Mouse (Mus musculus): Measurements from ENCODE around the gene Vps53.

Vps53 gene

DNA sequence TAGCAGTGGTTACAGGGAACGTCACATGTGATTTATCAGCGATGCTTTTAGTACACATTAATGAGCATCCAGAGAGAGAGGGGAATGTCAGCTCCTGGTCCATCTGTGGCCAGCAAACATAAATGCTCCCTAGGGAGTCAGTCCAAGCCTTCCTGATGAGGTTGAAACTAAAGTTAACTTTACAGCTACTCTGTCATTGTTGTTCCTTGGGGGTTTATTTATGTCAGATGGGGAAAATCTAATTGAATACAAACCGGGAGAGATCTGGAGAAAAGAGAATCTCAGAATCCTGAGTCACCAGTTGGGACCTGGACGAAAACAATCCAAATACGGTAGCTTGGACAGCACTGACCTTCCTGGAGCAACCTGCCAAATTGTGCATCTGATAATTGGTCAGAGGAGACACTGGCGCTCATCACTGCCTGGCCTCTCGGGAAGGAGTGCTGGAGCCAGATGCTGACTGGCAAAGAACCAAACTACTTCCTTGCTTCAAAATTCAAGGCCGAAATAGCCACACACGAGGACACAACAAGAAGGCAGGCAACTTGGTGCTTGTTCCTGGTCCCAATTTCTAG, 113.8 kb downstream of the Vps53 start:
- in situ Hi-C loops (cut with MboI; ENCODE audit: unreplicated experiment in 2 of 2): no loop called here

DNA sequence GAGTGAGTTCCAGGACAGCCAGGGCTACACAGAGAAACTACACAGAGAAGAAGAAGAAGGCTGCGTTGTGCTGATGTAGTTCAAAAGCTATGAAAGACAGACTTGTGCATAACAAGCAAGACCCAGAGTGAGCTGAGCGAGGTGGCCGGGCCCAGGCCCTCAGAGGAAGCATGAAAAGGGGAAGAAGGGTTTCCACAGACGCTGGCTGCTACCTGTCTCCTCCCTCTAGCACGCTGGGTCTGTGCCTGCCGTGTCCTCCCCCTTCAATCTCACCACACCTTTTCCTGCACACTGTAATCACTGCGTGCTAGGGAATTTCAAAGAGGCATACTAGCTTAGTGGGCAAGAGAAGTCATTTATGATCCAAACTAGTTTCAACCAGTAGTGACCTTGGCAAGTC, 115.0 kb downstream of the Vps53 start:
- in situ Hi-C loops (cut with MboI; ENCODE audit: unreplicated experiment in 2 of 2): no loop called here

DNA sequence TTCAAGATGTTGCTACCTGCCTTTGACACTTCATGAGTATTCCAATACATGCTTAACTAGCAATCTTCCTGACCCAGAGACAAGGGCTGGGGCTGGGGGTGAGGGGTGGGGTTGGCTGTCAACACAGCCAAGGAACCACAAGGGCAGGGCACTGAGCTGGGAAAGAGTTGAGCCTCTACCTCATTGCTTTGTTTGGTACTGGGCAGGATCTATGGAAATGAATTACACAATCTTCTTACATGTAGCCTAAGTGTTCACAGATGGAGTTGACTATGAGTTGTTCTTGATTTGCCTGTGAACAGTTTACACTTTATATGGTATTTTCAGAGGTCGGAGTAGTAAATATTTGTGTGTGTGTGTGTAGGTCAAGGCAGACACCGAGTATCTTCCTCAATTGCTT, 118.5 kb downstream of the Vps53 start:
- in situ Hi-C loops (cut with MboI; ENCODE audit: unreplicated experiment in 2 of 2): no loop called here

DNA sequence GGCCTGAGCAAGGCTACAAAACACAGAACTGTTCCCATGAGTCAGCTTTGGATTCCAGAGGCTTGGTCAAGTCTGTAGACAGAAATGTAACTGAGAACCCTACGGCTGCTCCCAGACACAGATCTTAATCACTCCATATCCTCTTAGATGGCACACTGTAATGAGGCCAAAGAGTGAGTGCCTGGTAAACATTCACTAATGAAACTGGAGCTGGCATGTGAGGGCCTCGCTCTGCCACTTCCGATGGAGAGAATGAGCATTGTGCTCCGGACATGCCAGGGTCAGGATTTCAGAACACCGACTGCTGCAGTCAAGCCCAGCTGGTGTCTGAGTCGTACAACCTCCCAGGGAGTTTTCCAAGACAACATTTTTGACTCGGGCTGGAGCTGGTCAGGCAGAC, 119.5 kb downstream of the Vps53 start:
- in situ Hi-C loops (cut with MboI; ENCODE audit: unreplicated experiment in 2 of 2): no loop called here

DNA sequence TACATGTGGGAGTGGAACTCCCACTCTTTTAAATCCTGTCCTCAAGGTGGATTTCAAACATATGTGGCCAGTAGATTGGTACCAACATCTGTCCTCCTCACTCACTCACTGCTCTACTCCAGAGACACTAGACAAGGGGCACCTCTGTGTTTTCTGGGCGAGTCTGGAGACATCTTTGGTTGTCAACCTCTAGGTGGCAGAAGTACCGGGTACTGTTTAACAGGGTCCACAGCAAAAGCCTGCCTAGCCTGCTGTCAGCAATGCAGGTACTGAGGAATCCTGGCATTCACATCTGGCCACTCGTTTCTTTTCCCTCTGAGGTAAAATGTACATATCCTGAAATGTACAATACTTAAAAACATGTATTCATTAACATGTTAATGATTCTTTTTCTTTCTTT, 123.0 kb downstream of the Vps53 start:
- in situ Hi-C loops (cut with MboI; ENCODE audit: unreplicated experiment in 2 of 2): no loop called here

DNA sequence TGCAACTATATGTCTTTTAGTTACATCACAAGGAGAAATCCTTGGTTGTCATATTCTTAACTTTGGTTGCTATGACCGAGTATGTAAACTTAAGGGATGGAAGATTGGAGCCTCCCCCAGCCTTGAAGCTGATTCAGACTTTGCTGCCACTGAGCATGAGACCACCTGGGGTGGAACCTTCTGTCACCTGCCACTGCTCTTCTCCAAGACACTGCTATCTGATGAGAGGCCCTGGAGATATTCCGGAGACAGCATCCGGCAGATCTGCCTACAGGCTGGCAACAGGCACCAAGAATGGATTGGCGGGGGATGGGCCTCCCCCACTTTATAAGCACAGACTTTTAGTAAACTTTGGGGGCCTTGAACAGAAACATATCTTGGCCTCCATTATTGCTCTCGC, 127.0 kb downstream of the Vps53 start:
- in situ Hi-C loops (cut with MboI; ENCODE audit: unreplicated experiment in 2 of 2): no loop called here

DNA sequence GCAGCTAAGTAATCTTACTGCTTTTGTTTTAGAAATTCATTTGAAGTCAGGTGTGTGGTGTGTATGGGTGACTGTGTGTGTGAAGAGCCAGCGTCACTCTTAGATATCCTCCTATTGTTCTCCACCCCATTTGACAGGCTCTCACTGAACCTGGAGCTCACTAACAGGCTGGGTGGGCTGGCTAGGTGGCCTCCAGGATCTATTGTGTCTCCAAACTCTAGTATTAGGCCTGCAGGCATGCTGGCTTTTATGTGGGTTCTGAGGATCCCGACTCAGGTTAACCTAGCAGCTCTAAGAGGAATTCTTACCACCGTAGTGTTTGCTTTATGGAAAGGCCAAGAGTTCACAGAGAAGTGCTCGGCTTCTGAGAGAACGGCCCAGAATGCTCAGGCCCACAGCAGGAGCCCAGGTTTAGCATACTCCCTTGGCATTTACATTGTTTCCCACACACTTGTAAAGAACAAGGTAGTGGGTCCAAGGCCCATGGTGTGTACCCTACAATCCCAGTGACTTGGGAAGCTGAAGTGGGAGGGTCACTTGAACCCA, 128.4 kb downstream of the Vps53 start:
- in situ Hi-C loops (cut with MboI; ENCODE audit: unreplicated experiment in 2 of 2): no loop called here

DNA sequence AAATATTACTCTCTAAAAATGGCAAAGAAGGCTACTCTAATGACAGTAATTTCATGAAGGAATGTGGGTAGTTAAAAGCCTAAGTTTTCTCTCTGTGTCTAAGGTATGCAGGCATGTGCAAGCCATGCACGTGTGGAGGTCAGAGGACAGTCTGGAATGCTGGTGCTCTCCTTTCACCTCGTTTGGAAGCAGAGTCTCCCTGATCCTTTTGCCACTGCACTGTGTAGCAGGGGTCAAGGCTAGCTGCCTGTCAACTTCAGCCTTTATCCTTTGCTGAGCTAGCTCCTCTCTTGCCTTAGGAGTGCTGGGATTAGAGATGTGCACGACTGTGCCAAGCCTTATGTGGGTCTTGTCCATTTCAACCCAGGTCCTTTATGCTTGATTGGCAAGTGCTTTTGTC, 128.9 kb downstream of the Vps53 start:
- in situ Hi-C loops (cut with MboI; ENCODE audit: unreplicated experiment in 2 of 2): no loop called here

DNA sequence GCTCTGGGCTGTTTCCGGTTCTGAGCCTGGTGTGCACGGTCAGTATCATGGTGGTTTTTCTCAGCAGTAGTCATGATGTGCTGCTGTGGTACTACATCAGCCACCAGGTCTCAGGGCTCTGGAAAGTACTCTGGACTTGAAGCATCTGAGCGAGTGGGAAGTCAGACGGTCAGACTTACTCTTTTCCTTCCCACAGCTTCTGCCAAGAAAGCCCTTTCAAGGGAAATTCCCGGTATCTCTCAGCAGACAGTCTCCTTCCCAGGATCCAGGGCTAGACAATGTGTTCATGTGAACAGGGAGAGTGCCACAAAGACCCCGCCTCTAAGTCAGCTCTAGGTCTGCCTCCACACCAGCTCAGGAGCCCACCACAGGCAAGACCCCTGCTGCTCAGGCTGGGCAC, 134.1 kb downstream of the Vps53 start:
- in situ Hi-C loops (cut with MboI; ENCODE audit: unreplicated experiment in 2 of 2): no loop called here

DNA sequence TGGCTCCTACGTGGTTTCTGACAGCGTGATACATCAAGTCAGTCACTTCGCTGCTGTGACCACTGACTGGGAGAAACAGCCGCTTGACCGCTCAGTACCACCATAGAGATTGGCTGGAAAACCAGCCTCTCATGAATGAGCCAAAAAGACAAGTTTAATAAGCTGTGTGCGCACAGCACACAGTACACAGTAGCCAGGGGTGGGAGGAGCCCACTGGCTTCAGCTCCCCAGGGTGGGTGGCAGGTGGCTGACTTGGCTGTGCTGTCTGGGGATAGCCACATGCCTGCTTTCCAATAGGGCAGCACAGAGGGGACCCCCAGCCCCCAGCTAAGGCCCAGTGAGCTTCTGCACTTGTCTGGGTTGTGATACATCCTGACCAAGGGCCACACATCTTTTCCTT, 135.0 kb downstream of the Vps53 start:
- in situ Hi-C loops (cut with MboI; ENCODE audit: unreplicated experiment in 2 of 2): no loop called here

DNA sequence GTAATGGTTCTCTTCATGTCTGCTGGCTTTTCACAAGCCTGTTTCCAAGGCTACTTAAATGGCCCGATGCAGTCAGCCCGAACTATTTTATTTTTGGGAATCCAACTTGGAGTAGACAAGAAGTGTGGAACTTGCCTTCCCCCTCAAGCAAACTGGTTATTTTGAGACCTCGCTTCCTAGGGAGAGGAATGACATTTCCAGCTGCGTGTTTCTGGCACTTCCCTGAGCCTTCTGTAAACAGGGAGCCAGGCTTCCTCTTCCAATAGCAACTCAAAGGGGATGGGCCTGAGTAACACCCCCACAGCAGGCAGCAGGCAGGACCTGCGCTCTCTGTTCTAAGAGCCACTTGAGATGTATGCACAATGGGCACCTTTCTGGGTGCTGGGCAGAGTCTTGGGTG, 136.6 kb downstream of the Vps53 start:
- in situ Hi-C loops (cut with MboI; ENCODE audit: unreplicated experiment in 2 of 2): no loop called here

DNA sequence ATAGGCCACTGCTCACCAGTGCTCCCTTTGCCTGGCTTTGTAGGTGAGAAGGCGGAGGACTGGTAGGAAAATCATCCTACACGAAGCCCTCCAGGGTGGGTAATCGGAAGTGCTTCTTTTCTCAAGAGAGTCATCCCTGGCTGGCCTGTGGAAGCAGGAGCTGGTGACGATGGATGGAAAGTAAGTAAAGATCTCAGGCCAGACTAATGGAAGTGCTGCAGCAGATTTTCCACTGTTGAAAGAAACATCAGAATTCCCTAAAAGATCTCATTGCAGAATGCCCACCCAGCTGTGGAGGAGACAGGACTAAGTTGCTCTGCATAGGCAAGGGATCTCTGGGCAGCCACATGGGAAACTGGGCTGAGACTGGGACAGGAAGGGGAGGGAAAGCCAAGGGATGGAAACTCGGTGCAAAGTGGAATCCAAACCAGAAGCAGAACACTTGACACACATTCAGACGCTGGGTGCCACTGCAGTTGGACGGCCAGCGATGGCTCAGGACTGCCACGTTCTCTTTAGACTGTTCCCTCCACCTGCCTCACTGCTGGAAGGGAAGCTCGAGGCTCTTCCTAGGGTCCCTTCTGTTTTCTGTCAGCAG, 137.3 kb downstream of the Vps53 start:
- in situ Hi-C loops (cut with MboI; ENCODE audit: unreplicated experiment in 2 of 2): no loop called here

DNA sequence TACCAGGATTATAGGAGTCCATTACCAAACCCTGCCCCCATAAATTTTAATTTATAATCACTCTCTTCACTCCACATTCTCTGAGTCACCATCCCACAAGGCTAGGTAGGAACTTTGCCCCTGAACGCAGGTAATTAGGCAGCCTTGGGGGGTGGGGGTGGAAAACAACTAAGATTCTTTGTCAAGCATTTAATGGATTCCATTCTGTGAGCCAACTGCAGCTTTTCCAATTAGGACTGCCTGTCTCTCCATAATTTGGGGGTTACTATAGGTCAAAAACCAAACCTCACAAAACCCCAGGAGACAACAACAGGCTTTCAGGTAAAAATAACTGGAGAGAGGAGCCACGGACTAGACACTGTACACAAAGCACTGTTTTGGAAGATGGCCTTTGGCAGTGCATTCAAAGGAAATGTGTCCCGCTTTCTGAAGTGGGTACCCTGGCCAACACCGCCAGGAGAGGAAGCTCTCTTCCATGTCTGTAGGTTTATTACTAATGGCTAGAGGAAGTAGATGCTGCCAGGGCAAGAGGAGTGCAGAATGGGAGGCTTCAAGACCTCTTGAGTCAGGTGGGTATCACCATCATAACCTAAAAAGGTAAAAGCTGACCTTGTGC, 138.6 kb downstream of the Vps53 start:
- in situ Hi-C loops (cut with MboI; ENCODE audit: unreplicated experiment in 2 of 2): no loop called here

DNA sequence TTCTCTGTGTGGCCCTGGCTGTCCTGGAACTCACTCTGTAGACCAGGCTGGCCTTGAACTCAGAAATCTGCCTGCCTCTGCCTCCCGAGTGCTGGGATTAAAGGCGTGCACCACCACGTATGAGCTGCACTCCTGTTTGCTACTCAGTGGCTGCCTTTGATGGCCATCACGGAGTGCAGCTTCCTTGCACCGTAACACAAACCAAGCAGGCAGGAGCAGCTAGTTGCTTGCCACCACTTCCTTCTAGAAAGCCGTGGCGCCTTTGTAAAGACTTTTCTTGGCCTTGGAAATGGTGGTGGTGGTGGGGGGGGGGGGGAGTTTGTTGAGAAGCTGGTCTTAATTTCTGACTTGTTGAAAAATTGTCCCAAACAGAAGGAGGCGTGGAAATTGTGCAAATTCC, 139.3 kb downstream of the Vps53 start:
- in situ Hi-C loops (cut with MboI; ENCODE audit: unreplicated experiment in 2 of 2): no loop called here

DNA sequence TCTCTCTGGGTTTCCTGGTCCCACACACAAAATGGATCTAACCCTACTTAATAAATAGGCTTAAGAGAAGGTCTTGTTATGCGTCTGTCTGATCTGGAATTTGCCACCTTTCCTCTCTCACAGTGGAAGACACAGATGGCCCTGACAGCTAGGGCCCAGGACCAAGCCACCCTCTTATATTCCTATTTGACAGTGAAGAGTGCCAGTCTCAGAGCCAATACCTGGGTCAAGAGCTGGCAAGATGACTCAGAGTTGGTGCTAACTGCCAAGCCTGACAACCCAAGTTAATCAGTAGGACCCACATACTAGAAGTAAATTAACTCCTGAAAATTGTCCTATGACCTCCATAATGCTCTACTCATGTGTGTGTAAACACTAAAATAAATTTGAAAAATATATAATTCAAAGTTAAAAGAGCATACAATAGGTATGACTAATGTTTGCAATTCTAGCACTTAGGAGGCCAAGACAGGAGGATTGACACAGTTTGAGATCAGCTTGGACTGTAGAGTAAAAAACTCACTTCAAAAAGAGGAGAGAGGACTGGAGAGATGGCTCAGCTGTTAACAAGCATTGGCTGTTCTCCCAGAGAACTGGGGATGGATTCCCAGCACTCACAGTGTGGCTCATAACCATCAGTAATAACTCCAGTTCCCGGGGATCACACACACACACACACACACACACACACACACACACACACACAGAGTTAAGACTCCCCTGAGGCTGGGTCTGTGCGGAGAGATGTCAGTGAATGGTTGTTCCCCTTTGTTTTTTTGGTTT, 140.0 kb downstream of the Vps53 start:
- in situ Hi-C loops (cut with MboI; ENCODE audit: unreplicated experiment in 2 of 2): no loop called here

DNA sequence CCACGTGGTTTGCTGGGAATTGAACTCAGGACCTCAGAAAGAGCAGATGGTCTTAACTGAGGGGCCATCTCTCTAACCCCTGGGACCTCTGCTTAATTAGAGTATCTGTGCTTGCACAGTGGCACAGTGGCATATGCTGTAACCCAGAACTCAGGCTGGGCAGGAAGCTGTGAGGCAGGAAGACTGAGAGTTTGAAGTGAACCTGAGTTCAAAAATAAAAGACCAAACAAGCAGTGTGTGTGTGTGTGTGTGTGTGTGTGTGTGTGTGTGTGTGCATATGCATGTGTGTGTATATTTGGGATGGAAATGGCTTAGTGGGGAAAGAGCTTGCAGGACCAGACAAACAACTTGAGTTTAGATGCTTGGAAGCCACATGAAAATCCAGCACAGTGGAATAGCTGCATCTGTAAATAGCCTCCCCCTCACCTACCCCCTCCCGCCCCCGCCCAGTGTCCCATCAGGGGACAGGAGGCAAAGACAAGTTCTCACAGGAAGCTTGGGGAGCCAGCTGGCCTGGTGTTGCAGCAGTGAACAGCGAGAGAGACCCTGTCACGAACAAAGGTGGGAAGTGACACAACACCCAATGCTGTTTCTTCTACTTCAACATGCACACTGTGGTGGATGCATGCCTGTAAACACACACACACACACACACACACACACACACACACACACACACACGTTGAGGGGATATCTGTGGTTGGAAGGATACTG, 141.7 kb downstream of the Vps53 start:
- in situ Hi-C loops (cut with MboI; ENCODE audit: unreplicated experiment in 2 of 2): no loop called here

DNA sequence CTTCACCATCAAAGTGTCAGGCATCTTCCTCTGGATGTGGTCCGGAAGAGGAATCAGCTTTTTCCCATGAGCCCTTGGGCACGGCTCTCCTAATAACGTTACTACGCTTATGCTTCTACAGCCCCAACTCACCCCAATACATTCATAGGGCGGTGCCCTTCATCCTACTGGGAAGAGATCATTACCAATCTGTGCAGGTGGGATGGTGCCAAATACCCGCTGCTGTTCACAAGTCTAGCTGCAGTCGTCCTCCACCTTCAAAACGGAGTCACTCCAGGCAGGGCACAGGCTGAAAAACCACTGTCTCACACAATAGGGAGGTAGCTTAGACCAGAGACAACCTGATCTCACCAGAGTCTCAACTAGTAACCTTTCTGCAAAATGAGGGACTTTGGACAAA, 144.3 kb downstream of the Vps53 start:
- in situ Hi-C loops (cut with MboI; ENCODE audit: unreplicated experiment in 2 of 2): no loop called here

DNA sequence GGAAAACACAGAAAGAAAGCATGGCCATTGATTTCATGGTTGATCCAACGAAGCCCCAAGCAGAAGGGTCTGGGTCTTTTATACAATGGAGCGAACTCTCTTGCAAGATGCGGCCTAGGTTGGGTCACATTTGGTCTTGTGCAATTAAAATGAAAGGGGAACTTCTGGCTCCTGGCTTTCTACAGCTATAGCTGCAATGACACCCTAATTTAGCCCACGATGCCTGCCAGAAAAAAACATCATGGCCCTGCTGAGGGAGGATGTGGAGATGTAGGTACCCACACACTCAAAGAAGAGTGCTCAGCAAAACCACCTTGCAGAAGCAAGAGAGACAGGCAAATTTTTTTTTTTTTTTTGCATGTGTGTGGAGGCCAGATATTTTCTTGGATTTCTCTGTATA, 145.6 kb downstream of the Vps53 start:
- in situ Hi-C loops (cut with MboI; ENCODE audit: unreplicated experiment in 2 of 2): loop anchor here in 1 of 2 experiments (5.0 kb wide), 1 partner anchor 67 kb away; no protein-coding TSS in a partner anchor

DNA sequence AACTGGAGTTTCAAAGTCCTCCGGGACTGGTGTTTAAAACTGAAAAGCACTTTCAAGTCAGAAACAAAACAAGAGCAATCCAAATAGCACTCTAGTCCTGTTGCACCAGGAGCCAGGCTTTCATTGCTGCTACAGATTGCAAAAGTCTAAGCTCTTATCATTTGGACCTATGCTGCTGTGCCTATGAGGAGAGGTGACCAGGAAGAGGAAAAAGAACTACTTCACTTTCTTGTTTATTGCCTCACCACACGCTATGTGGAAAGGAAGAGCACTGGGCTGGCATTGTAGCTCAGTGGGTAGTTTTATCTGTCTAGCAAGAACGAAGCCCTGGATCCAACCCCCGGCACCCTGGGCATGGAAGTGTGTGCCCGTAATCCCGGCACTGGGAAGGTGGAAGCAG, 146.1 kb downstream of the Vps53 start:
- in situ Hi-C loops (cut with MboI; ENCODE audit: unreplicated experiment in 2 of 2): loop anchor here in 1 of 2 experiments (5.0 kb wide), 1 partner anchor 66 kb away; no protein-coding TSS in a partner anchor

DNA sequence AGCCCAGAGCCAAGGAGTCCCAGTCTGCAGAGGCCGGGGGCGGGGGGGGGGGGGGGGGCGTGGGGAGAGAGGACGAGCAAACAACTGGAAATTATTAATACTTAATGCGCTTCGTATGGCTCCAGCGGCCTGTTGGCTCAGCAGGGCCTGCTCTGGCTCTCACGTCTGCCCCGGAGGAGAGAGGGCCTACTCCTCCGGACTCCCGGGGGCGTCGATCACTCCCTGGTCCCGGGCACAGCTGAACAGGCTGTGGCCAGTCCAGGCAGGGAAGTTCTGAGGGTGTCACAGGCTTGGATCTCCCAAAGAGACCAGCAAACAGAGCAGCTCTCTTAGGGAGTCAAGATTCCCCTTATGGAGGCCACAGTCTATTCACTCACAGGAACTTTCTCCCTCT, 151.4 kb downstream of the Vps53 start:
- in situ Hi-C loops (cut with MboI; ENCODE audit: unreplicated experiment in 2 of 2): no loop called here

Data from v-Abl transformed pro-B cells (cell line).